Mouse (Mus musculus) activated CD4-positive, CD25-positive, alpha-beta regulatory T cell, adult 4 months (primary cell): ENCODE results near the gene Zfp651. TPM values are rescaled to one million over a fixed set of nuclear protein-coding genes. Genes with fewer than 3 reads are reported as not detected.

Experiments used
- ATAC-seq: one replicate; pipeline ENCODE4 v1.8.0; 2017
- polyA plus RNA-seq, 2 experiments: library from polyadenylated mRNA; unstranded; fragments of 100-300 nt; shearing (Covaris generic); gene quantifications; one replicate each; pipeline ENCODE4 v1.2.1; 2017

Zfp651 gene
- polyA plus RNA-seq, 2 experiments from 2014 or later: not detected

DNA sequence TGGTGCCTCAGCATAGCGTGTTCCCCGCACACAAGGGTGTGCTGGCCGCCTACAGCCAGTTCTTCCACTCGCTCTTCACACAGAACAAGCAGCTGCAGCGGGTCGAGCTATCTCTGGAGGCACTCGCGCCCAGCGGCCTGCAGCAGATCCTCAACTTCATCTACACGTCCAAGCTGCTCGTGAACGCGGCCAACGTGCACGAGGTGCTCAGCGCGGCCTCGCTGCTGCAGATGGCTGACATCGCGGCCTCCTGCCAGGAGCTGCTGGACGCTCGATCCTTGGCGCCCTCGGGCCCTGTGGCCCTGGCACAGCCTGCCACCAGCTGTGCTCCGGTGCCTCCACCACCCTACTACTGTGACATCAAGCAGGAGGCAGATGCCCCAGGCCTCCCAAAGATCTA lies 3.6 kb downstream of the Zfp651 start:
- ATAC-seq: no peak

DNA sequence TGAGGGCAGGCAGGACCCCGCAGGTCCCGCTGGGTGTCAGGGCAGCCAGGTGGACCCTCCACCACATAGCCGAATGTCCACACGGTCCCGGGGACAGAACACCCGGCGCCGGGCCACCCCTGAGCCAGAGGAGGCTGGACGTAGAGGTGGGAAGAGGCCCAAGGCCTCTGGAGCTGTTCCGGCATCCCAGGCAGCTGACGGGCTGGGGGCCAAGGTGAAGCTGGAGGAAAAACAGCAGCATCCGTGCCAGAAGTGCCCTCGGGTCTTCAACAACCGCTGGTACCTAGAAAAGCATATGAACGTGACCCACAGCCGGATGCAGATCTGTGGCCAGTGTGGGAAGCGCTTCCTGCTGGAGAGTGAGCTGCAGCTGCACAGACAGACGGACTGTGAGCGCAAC lies 4.6 kb downstream of the Zfp651 start:
- no peak for ATAC-seq

DNA sequence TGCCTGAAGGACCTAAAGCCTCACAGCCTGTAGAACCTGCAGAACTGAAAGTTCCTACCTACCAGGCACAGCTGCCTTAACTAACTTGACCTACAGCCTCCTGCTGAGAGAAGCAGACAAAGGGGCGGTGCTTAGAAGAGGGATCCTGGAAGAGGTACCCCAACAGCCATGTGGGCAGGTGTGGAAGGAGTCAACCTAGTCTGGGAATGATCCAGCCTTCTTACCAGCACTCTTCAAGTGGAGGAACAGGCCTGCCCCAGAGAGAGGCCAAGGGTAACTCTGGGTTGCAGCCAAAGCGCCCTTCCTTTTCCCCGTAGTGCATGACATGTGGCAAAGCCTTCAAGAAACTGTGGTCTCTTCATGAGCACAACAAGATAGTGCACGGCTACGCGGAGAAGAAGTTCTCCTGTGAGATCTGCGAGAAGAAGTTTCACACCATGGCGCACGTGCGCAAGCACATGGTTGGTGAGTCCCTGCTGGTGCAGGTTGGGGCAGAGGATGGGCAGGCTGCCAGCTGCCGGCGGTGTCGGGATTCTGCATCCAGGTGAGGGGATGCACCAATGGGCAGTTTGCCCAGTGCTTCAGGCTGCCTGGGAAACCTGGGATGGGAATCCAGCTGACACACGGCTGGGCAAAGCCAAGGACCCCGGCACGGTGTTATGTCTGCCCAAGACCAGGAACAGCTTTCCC lies 6.2 kb downstream of the Zfp651 start:
- ATAC-seq: no peak

DNA sequence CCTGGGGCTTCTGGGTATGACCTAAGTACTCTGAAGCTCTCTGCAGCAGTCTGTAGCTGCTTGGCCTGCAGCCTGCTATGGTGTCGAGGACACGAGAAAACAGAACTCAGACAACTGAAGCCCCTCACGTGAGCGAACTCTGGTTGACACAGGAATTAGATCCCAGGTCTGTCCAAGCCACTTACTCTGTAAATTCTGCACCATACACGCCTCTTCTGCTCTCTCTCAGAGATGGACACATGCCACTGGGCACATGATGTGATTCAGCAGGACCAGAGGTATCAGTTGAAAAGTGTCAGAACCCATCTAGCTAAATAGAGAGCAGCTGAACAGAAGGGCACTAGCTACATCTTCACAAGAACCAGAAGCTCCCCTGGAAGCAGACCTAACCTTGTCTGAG lies 13.3 kb downstream of the Zfp651 start:
- ATAC-seq: no peak

DNA sequence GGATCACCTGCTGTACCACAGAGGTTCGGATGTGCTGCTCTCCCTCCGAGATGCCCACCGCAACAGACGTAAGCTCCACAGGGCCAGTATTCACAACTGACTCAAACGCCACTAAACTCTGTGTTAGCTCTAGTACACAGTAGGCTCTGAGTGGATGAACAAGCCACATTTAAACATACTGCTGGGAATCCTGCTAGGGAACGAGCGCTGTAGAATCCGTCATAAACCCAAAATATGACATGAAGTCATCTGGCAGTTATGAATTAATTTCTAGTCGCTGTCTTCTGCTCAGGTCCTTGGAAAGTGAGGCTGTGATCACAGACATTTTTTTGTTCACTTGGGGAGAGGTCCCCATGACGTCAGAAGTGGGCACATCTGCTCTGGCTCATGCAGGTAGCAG lies 16.8 kb downstream of the Zfp651 start:
- no peak for ATAC-seq

DNA sequence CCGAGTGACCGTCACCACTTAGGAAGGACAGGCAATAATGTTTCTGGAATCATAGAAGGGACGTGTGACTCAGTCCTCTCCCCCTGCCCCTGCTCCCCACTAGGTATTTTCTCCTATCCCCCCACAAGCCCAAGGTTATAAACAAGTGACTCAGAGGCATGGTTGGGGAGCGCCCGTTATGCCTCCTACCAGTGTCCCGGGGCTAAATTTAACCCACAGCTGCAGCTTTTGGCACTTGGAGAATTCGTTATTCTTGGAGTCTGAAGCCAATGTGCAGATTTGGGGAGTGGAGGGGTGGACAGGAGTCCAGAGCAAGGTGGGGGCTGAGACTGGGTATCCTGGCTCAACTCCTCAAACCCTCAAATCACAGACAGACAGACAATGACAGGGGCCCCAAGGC lies 17.4 kb downstream of the Zfp651 start:
- no peak for ATAC-seq

DNA sequence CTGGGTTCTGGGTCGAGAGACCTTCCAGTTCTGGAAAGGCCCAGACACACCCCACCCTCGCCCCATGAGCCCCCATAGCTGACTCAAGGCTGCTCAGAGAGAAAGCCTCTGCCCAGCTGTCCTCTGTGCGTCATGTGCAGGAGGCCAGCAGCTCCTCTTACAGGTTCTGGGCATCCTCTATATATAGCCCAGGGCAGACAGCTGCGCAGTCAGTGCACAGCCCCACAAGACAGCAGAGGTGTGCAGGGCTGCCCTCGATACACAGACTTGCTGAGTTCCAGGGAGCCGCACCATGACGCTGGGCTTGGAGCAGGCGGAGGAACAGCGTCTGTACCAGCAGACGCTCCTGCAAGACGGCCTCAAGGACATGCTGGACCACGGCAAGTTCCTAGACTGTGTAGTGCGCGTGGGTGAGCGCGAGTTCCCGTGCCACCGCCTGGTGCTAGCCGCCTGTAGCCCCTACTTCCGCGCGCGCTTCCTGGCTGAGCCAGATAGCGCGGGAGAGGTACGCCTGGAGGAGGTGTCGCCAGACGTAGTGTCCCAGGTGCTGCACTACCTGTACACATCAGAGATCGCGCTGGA lies 18.4 kb downstream of the Zfp651 start, which contains the start of gene Klhl40:
Klhl40 (plus strand) TSS at position 124 of the 582 bp plus-strand sequence.
- no peak for ATAC-seq

DNA sequence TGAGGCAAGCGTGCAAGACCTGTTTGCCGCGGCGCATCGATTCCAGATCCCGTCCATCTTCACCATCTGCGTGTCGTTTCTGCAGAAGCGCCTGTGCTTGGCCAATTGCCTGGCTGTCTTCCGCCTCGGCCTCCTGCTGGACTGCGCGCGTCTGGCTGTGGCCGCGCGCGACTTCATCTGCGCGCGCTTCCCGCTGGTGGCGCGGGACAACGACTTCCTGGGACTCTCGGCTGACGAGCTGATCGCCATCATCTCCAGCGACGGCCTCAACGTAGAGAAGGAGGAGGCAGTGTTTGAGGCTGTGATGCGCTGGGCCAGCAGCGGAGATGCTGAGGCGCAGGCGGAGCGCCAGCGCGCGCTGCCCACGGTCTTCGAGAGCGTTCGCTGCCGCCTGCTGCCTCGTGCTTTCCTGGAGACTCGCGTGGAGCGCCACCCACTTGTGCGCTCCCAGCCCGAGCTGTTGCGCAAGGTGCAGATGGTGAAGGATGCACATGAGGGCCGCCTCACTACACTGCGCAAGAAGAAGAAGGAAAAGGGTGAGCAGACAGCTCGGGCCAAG lies 19.0 kb downstream of the Zfp651 start:
- ATAC-seq: no peak

DNA sequence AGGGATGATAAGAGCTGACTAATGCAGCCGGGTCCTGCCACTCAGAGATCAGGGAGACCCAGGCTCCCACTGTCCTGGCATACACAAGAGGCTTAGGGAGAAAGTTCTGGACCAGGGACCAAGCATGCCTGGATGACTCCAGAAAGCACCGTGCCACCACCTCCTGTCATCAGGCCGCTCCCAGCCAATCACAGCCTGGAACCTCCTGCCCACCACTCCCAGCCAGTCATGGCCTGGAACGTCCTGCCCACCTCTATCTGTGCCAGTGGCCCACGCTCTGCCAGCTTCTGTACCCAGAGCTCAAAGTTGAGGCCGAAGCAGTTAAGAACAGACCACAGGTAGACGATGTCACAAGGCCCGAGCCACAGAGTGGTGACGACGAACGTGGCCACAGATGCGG lies 25.7 kb downstream of the Zfp651 start:
- no peak for ATAC-seq

DNA sequence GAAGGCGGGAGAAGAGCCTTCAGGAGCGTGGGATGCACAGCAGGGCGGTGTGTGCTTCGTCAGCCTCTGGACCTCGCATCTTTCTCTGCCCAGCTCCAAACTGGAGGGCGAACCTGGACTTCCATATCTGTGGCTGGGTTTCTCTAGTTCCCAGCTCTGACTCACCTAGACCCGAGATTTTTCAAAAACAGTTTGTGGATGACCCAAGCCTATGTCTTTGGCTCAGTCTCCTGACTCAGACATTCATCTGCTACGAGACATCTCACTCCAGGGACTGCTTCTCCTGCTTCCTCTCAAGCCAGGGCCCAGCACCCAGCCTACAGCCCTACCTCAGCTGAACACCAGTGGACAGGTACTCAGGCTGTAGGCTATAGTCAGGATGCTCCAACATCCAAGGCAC lies 26.1 kb downstream of the Zfp651 start:
- ATAC-seq: no peak

DNA sequence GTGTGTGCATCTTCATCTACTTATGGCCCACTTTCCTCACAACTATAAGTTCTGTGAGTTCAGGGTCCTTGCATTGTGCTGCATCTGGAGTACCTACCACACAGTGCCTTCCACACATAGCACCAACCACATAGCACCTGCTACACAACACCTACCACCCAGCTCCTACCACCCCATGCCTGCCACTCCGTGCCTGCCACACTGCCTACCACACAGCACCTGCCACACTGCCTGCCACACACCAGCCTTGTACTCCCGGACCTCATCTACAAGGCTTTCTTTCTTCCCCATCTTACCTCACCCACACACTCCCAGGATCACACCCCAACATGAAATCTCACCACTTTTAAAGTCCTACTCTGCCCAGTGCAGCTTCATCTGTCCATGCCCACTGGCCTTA lies 27.2 kb downstream of the Zfp651 start:
- no peak for ATAC-seq

DNA sequence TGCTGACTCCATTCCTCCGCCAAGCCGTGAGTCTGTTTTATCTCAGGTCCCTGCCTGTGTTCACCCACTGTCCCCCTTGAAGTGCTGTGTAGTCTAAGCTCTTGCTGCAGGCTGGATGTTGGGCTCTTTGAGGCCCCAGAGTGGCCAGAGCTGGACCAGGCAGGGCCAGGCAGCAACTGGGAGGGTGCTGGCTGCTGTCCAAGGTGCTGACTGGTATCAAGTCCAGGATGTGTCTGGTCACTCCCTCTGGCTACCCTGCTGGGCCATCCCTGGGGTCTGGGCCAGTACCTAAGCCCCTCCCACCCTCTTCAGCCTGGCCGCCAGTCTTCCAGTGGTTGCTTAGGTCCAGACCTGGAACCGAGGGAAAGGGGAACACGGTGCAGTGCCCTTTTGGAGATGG lies 32.1 kb downstream of the Zfp651 start:
- ATAC-seq: no peak

DNA sequence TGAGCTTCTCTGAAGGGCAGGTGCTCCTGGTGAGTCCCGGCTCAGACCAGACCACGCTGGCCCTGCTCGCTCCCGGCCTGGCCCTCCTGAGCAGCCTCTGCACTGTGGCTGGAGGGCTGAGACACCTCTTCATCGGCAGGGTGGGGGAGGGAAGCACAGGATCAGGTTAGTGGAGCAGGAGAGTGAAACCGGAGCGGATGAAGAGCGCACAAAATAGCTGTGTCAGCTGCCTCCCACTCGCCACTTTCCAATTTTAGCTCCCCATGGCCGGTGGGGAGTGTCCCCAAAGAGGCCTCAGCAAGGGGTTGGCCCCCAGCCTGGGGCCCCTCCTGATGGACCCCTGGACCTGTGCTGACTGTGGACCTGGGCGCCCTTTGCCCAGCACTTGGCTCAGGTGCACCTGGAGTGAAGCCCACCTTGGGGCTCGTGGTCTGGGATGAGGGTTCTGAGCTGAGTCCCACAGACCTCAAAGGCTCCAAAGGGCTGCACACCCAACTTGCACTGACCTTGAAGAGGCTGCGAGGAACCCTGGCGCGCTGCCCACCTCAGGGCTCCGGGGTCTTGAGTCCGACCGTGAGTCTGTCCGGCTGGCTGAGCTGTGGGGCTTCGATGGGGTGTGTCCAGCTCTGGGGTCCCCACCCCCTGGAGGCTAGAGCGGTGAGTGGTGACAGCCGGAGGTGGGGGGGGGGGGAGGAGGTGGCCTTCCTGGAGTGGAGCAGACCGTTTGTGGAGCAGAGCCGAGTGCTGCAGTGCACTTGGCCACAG lies 32.8 kb downstream of the Zfp651 start, which contains the start of gene Hhatl:
Hhatl (minus strand) TSS at position 751 of the 765 bp plus-strand sequence.
- no peak for ATAC-seq

DNA sequence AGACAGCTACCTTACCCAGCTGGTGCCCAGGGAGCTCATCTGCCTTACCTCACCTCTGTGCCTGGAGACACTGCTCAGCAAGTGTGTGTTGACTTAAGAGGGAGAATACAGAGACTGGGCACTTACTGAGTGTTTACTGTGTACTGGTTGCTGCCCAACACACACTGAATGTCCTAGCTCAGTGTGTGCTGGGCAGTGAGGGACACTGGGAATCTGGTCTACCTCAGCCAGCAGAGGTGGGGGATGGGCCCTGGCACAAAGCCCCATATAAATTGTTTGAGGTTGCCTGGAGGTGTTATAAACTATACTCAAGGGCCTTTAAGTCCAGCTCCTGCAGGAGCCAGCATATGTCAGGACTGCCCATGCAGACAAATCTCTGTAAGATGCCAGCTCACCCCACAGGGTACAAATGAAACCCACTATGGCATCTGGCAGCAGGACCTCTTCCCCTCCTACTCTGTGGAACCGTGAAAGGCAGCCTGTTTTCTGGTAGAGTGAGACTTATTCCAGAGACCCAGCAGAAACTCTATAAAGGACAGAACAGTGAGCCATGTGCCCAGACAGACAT lies 35.9 kb downstream of the Zfp651 start:
- no peak for ATAC-seq

DNA sequence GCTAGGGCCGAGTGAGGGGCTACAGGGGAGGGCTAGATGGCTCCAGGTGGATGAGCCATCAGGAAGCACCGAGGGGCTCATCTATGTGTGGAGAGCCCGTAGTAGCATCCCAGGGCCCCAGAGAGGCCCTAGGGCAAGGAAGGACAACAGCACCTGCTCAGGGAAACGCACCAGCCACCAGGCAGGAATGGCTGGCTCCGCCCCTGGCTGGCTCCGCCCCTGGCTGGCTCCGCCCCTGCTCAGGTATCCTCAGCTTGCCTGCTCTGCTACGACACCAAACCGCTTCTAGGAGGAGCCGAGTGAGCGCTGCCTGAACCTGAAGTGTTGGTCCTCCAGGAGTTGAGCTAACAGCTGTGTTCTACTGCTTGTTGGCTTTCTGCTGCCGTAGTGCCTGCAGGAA lies 38.6 kb downstream of the Zfp651 start:
- no peak for ATAC-seq

DNA sequence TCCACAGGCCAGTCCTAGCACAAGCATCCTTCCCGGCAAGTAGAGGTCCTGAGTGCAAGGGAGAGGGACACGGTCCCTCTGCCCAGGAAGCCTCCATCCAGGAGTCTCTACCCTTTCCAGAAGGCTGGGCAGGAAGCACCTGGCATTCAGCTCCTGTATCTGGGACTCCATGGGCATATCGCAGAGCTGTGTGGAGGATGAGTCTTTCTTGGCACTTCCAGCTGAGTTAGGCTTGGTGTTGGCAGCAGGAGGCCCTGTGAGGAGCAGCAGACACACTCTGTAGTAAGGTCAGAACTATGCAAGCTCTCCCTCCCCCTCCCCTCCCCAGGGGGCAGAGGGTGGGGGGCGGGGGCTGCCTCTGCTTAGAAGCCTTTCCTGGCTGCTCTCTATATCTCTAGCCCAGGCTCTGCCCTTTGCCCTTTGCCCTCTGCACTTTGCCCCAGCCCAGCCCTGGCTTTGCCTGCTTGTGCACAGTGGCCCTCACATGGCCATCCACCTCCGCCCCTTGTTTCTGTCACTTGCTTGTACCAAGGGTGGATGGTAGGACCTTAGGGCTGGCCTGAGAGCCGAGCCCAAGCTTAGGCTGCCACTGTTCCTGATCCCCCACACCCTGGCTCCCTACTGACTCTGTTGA lies 39.9 kb downstream of the Zfp651 start:
- no peak for ATAC-seq

DNA sequence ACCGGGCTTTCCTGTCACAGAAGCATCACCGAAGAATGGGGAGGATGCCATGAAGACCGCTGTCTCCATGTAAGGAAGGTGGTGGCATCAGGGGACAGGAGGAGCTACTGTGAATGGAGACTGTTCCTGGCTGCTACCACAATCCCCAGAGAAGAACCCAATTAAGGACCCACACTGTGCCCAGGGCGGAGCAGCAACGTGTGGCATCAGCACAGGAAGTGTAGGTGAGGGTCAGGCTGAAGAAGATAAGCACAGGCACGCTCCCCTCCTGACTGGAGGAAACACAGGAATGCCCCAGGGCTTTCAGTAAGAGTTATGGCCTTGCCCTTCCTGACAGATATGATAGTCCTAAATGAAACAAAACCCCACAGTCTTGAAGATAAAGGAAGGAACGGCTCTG lies 43.6 kb downstream of the Zfp651 start:
- no peak for ATAC-seq

DNA sequence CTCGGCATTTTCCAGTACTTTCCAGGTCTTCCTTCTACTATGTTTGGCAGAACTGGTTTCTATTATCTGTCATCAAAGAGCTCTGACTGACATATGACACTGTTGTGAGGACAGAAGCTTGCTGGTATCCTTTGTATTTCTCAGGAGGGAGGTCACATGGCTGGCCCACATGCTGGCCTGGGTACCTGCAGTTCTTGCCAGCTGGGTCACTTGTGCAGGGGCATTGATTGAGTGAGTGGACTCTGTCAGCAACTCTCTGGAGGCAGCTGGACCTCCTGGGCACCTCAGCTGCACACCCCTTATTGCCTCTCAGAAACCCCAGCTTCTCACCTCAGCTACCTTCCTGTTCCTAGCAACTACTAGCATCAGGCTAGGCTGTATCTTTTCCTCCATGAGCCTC lies 48.4 kb downstream of the Zfp651 start:
- no peak for ATAC-seq

DNA sequence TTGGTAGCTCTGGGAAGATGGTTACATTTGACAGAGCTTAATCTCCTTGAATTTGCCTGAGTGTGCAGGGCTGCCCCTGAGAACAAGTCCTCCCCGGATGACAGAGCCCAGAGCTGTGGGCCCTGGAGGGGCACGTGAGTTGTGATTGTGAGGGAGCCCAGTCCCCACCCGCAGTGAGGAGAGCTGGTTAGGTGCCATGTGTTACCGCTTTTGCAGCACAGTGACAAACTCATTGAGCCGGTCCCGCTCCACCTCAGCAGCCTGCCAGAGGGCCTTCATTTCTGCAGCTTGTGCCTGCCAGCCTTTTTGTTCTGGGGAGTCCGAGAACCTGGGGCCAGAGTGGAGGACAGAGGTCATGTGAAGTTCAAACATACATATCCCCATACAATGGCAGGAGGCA lies 48.8 kb downstream of the Zfp651 start:
- ATAC-seq: no peak

DNA sequence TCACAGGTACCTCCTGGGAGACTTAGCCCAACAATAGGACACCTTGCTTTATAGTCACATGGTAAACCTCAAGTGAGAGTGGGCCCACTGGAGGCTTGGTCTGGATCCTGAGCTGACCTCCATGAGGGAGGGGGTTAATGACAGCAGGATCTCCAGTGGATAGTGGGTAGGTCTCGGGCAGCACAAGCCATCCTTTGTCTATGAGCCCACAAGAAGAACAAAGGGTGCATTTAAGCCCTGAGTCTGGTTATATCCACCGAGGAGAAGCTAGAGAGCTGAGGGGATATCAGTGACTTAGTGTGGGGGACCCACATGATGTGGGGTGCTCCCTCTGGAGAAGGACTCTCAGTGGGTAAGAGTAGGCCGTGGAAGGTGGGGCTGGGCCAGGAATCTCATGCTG lies 49.4 kb downstream of the Zfp651 start:
- ATAC-seq: no peak

DNA sequence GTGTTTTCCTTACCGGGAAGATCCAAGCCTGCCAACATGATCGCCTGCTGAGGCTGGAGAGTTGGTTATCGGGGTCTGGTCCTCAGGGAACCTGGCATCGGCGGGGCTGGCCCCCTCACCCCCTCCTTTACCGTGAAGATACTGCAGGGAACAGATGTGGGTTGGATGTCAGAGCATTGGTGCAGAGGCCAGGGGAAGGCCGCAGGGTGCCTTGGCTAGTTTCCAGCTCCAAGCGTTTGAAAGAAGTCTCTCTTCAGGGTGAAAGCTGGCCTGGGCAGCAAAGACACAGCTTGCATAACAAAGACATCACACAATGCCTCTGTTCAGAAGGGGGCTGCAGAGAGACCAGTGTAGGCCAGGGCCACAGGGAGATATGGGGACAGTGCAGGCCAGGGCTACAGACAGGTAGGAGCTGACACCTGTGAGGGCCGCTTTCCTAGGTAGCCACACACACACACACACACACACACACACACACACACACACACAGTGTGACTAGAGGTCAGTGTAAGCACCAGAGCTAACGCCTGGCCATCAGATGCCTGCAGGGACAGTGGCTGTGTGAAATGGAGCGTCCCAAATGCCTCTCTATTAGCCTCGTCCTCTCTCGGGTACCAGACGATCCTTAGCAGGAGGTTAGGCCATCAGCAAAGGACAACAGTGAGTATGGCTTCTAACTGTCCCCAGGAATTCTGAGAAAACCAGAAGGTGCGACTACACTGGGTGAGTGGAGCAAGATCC lies 51.1 kb downstream of the Zfp651 start:
- ATAC-seq: no peak

DNA sequence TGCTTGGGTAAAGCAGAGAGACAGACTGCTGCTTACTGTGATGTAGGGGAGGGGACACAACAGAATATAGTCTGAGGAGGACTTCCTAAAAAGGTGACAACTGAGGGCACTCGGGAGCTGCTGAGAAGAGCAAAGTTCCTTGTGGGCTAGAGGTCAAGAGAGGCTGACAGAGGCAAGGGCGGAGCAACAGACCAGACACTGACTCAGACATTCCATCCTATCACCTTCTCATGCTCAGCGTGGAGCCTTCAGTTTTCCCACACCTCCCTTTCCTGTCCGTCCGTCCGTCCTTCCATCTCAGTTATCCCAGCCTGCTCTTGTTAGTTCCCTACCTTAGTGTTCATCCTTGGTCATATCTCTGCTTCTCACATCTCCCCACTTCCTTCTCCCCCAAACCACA lies 56.1 kb downstream of the Zfp651 start:
- no peak for ATAC-seq
